Mouse (Mus musculus) cerebellum, postnatal 14 days (tissue): ENCODE measurements at regions not wholly inside any gene's neighbourhood (a gene's known extent, or its start where the extent isn't known, plus 50 kb on each side); places are given as distances from the start of the nearest gene placed in this dataset.
"Not testable (repeated sequence)": the region's sequence is repeated elsewhere in the genome, so short reads cannot be mapped to it uniquely, and the experiment has no call there.

Experiments
- DNase-seq, 2 experiments: peaks; one replicate each; pipeline ENCODE4 v3.0.0; 2021; ENCODE audit warnings: mixed read lengths in 2 of 2

- DNase-seq: no peak
Observed at GRCm38 (mm10) chr9:31650362-31651130, 186.3 kb upstream of the Tmem45b start.

GRCm38 (mm10) chr9:31649073-31649472 lies 184.8 kb upstream of the Tmem45b start:
- DNase-seq: no peak

DNA sequence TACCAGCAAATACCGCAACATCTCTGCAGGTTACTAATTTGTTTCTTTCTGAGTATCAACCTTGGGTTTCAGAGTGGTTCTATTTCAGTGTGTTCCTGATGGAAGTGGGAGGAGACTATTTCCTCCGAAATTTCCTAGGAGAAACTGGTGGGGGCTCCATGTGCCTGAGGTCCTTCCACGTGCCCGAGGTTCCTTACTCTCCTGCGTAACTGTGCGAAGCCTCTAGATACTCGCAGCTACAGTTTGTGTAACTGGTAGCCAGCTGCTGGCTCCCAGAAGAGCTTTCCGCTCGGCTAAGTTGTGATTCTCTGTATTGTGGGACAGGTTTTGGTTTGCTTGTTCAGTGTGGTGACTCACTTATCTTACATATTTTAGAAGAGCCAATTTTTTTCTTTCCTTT lies 184.3 kb upstream of the Tmem45b start:
- no peak for DNase-seq

DNA sequence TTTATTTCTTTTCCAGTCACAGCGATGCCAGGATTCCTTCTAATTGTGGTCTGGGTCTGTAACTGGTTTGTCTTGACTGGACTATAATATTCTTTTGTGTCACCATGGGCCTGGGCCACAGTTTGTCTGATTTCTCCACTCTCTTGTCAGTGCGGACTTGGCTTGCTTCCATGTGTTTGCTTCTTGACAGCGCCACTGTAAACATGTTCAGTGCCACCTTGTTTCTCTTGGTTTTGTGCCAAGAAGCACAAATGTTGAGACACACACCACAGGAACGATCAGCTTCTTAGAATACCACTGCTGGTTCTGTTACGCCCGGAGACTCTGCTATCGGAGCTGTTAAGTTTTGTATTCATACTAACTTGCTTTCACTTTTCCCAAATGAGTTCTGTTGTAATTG lies 180.9 kb upstream of the Tmem45b start:
- DNase-seq: peak in 1 of 2 experiments; percentile 10

DNA sequence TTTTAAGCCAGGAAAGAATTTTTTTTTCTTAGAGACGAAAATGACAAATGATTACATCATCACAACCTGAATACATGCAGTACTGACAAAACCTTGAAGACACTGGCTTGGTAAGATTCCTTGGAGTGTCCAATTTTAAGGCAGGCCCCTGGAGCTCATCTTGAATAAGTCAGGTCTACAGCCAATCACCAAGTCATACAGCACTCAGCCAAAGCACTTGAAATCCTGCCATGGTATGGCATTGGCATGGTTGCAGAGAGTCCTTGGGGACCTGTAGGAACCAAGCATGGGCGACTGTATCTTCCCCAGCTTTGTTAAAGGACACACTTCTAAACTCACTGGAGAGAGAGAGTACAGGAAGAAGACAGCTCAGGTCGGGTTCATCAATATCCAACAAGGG lies 179.8 kb upstream of the Tmem45b start:
- no peak for DNase-seq

GRCm38 (mm10) chr9:31642169-31642568 lies 177.9 kb upstream of the Tmem45b start:
- no peak for DNase-seq

DNA sequence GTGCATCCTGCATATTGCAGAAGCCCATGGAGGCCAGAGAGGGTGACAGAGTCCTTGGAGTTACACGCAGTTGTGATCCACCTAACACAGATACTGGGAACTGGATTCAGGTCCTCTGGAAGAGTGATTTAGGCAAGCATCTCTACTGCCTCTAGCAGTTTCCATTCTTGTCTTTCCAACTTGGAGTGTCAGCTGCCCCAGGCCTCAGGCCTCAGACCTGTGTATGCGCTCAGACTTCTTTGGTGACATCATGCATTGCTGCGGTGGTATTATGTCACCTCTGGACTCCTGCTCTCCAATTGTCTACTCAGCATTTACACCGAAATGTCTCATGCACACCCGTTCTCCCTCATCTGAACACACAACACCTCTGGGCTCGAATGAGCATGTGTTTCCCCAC lies 164.0 kb upstream of the Tmem45b start:
- DNase-seq: no peak

DNA sequence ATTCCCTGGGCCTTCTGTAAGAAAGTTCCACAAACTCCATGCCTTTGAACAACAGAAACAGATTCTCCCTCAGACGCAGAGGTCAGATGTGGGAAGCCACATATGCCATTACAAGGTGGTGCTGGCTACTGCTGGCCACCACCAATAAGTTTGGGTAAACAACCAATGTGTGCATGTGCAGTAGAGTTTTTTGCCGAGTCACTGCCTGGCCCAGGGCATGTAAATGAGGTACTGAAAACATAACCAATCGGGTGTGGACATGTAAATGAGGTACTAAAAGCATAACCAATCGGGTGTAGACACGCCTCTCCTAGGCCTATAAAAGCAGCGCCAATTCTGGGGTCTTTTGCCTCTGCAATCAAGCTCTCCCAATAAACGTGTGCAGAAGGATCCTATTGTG lies 157.3 kb upstream of the Tmem45b start:
- DNase-seq: not testable (repeated sequence)

- no peak for DNase-seq
Observed at GRCm38 (mm10) chr9:31619344-31619743, 155.1 kb upstream of the Tmem45b start.

GRCm38 (mm10) chr9:31614250-31614945 lies 150.1 kb upstream of the Tmem45b start:
- DNase-seq: peak; percentile 29 to 30

GRCm38 (mm10) chr9:31611036-31611695 lies 146.9 kb upstream of the Tmem45b start:
- no peak for DNase-seq

DNA sequence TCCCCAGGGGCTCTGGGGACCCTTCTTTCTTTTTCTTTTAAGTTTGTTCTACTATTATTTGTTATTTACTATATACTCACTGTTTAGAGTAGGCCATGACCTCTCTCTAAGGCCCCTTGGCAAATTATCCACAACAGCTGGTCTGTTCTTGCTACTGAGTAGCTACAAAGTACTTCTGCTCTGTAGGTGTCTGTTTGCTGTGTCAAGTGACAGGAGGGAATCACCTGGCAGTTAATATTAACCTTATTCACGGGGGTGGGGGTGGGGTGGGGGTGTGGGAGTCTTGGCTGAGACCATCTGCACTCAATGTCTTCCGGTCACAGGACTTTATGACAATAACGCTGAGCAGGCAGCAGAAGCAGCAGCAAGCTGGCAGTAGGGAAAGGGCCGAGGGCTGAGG lies 146.4 kb upstream of the Tmem45b start:
- no peak for DNase-seq

DNA sequence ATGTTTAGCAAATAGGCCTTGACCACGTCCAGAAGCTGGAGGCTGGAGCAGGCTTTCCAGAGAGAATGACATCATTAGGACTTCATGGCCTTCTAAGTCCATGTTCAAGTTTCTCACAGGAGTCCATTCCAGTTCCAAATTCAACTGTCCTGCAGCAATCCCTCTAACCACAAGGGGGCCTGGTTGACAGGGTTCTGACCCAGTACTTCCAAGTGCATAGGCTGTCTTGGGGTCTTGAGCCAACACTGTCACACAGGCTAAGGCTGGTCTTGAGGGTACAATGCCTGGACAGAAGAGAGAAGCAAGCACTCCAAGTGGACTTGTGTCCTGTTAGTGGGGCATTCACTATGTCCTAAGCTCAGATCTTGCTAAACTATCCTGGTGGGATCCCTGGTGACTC lies 145.9 kb upstream of the Tmem45b start:
- peak; percentile 17 to 33 for DNase-seq

DNA sequence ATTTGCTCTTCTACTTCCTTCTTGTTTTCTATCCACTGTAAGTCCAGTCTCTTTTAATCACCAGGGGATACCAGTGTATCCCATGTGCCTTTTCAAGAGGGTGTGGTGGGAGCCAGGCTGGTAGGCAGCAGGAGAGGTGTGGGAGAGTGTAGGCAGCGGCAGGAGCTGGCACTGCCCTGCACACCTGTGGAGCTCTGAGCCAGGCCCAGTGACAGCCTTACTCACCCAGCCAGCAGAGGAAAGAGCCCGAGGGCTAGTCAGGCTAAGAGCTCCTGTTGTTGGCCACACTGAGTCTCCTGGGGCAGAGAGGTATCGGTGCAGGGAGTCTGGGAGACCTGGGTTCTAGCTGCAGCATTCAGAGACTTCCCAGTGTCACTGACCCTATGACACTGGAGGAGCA lies 145.5 kb upstream of the Tmem45b start:
- no peak for DNase-seq

- no peak for DNase-seq
Observed at GRCm38 (mm10) chr9:31608084-31608870, 144.0 kb upstream of the Tmem45b start.

DNA sequence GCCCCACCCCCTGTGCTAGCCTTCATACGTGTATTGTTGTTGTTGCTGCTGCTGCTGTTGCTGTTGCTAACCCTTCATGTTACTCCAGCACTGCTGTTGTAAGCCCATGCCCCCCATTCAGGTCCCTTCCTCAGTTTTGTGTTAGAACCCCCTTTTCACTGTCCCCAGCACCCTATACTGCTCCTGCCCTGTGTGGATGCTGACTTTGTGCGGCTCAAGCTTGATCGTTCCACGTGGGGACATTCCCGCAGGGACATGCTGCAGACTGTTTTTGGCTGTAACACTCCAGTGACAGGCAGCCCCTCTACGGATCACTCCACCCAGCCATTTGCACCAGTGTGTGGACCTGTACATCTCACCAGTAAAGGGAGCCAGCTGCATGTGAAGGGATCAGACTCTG lies 142.7 kb upstream of the Tmem45b start:
- no peak for DNase-seq

GRCm38 (mm10) chr9:31604497-31605090 lies 140.3 kb upstream of the Tmem45b start:
- no peak for DNase-seq

- DNase-seq: no peak
Observed at GRCm38 (mm10) chr9:31602707-31603106, 138.4 kb upstream of the Tmem45b start.

DNA sequence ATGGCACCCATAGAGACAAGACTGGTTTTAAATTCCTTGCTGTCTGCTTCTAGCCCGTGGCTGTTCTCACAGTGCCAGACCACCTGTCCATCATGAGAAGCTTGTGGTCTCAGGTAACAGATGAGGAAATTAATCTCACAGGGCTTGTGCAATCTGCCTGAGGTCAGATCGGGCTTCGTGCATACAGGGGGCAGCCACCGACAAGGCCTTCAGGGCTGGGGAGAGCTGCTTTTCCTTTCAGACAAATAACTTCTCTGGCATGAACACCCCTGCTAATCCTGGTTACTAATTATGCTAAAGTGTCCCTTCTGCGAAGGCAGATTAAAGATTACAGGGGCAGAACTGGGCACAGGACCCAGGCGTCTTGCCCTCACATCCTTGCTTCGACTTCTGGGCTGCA lies 130.8 kb upstream of the Tmem45b start:
- no peak for DNase-seq

GRCm38 (mm10) chr9:31587671-31588070 lies 123.4 kb upstream of the Tmem45b start:
- no peak for DNase-seq

GRCm38 (mm10) chr9:31583983-31584382 lies 119.7 kb upstream of the Tmem45b start:
- DNase-seq: peak in 1 of 2 experiments; percentile 7

DNA sequence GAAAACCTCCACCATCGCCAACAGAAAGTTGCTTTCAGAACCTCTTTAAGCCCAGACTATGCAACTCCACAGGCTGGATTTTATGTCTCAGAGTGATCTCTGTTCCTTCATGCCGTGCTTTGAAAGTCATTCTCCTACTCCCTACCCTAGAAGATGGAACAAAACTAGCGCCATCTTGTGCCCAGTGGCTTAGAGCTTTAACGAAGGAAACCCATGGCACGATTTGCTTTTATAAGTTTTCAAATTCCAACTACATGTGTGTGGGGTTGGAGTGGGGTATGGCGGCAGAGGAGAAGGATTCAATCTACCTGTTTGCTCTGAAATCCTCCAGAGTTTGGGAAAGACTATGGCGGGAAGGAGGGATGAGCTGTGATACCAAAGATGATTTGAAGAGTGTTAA lies 118.7 kb upstream of the Tmem45b start:
- no peak for DNase-seq
